Mouse (Mus musculus): ENCODE measurements around the gene Ak6.

Ak6 gene

GRCm38 (mm10) chr13:100659864-100660456 lies 9.2 kb downstream of the Ak6 start:
- no peak for DNase-seq (ENCODE audit: extremely low read depth, low read depth, low spot score)

DNA sequence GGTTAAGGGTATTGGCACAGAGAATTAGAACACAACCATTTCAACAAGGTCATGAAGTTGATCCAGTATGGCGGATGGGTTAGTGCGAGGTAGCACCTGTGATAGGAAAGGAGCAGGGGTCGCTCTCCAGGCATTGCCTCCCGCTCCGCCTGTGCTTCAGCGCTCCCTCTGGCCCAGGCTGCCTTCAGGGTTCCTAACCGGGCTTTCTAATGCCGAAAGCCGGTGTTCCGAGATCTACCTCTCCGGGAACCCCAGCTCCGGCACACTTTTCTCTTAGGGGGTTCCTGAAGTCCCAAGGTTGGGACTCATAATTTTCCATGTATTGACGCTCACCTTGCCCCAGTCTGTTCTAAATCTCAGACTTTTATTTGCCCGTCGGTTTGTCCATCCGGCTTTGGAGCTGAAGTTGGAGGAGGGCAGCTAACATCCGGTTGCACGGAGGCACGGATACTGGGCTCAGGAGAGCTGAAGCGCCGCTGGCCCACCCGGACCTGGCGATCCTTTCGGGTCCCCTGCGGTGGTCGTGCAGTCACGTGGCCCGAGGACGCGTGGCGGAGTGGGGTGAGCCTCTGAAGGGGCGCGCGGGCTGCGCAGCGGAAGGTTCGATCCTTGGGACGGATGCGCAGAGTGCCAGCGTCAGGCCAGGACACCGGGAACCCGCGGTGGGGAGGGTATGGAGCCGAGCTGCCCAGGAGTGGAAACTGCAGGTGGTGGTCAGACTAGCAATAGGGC lies 18.7 kb downstream of the Ak6 start, which contains the start of gene Ccdc125:
Gene Ccdc125, plus strand, starts transcription at position 427 of the 732 bp plus-strand sequence.
- no peak for DNase-seq (ENCODE audit: extremely low read depth, low read depth, low spot score)

DNA sequence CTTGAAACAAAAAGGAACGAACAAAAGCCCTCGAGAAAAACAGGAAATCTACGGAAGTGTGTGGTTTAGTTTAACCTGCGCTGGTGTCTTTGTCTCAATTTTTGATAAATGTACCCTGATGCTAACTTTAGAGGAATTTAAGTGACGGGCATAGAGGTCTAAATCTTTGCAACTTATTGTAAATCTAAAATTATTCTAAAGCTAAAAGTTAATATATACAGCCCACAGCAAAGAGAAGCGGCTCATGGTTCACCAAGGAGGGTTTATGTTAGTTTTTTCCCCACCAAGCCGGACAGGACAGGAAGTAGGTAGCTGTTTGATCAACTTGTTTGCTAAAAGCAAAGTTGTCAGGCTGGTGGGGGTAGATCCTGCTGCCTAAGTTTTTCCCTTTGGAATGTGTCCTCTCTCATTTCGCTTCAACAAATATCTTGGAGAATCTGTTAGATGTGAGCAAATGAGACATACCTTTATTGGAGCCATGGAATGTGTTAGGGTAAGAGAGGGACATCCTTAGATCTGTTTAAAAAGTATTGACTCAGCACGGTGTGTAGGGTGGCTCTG lies 19.5 kb downstream of the Ak6 start:
- DNase-seq (ENCODE audit: extremely low read depth, low read depth, low spot score) = no peak

- no peak for DNase-seq (ENCODE audit: extremely low read depth, low read depth, low spot score)
Observed at GRCm38 (mm10) chr13:100675936-100676635, 25.3 kb downstream of the Ak6 start.

DNA sequence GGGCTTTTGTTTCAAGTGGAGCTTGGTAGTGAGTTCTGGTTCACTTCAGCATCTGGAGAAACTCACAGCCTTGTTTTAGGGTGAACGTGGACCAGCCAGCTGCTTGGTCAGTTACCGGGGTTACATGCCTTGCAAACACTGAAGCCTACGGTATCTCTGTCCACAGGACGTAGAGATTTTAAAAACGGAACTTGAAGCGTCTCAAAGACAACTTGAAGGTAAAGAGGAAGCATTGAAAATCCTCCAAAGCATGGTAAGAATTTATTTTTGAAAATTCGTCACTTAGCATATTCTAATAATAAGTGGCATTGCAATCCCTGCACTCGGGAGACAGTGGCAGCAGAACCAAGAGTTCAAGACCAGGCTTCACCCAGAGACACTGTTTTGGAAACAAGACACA lies 30.8 kb downstream of the Ak6 start:
- no peak for DNase-seq (ENCODE audit: extremely low read depth, low read depth, low spot score)

GRCm38 (mm10) chr13:100682837-100683236 lies 32.1 kb downstream of the Ak6 start:
- DNase-seq (ENCODE audit: extremely low read depth, low read depth, low spot score) = no peak

DNA sequence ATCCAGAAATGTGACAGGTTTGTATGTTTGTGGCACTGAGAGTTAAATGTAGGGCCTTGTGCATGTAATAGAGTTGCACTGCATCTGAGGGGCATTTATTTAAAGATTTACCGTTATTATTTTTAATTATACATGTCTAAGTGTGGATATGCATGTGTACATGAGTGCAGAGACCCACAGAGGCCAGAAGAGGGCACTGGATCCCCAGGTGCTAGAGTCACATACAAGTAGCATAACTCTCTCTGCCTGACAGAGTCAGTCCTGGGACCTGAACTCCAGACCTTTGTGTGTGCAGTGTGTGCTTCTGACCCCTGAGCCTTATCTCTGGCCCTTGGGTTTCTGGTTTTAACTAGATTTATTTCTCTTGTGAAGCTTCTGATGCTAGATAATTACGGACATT lies 33.6 kb downstream of the Ak6 start:
- DNase-seq (ENCODE audit: extremely low read depth, low read depth, low spot score) = no peak

DNA sequence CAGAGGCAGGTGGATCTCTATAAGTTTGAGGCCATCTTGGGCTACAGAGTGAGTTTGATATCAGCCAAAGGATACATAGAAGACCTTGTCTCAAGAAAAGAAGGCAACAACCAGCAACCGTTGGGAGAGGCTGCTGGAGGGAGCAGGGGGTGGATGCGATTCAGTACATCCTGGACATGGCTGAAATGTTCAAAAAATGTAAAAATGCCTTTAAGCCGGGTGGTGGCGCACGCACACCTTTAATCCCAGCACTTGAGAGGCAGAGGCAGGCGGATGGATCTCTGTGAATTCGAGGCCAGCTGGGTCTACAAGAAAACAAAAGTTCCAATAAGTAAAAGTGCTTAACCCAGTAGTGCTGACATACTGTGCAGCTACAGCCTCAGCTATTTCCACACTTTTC lies 36.7 kb downstream of the Ak6 start:
- DNase-seq (ENCODE audit: extremely low read depth, low read depth, low spot score) = no peak

GRCm38 (mm10) chr13:100697541-100697940 lies 46.8 kb downstream of the Ak6 start:
- DNase-seq (ENCODE audit: extremely low read depth, low read depth, low spot score) = no peak

- no peak for DNase-seq (ENCODE audit: extremely low read depth, low read depth, low spot score)
Observed at GRCm38 (mm10) chr13:100698866-100699265, 48.1 kb downstream of the Ak6 start.

GRCm38 (mm10) chr13:100703468-100703867 lies 52.7 kb downstream of the Ak6 start:
- DNase-seq (ENCODE audit: extremely low read depth, low read depth, low spot score) = no peak

DNA sequence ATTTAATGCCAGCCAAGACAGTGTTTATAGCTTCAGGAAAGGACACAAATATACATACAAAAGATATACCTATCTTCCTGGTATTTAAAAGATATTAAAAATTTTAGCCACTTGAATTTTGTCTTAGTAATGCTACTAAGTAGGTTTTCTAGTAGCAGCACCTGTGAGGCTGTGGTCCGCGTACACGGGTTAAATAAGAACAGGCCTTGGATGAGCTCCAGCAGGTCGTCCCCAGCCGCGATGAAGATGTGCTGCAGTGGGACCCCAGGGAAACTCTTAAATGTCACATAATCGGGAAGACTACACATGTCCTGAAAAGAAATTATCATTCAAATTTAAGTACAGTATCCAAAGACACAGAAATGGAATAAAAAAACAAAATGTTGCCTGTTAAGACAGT lies 55.4 kb downstream of the Ak6 start:
- no peak for DNase-seq (ENCODE audit: extremely low read depth, low read depth, low spot score)

DNA sequence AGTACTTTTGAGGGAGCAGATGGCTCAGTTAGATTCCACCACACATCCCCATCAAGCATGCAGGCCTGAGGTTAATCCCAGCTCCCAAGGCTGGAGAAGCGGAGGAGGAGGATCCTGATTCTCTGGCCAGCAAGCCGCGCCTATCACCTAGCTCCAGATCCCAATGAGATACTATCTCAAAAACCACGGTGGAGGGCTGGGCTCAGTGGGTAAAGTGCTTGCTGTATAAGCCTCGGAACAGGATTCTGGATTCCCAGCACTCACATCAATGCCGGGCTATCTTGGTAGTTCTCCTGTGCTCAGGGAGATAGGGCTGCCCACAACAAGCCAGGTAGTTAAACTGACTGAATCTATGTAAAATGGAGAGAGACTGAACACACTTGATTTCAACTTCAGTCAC lies 64.7 kb downstream of the Ak6 start:
- DNase-seq (ENCODE audit: extremely low read depth, low read depth, low spot score) = no peak

Data from fat pad, adult 2 months (tissue).